Mouse (Mus musculus): Measurements from ENCODE around the gene Pirt.

The Pirt gene

DNA sequence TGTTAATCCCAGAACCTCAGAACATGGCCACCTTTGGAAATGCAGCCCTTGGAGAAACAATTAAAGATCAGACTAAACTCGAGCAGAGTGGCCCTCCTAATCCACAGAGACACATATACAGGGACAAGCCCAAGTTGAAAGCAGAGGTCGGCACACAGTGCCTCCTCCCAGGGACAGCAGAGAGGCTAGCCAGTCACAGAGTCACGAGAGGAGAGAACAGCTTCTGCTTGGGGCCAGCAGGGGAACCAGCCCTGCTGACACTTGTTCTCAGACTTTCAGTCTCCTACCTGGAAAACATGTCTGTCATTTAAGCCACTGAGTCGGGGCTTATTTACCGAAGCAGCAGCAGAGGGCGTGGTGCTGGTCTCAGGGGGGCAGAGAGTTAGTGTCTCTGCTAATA is 34.7 kb downstream of the Pirt start:
- DNase-seq (ENCODE audit: inconsistent ontology term), result no peak

DNA sequence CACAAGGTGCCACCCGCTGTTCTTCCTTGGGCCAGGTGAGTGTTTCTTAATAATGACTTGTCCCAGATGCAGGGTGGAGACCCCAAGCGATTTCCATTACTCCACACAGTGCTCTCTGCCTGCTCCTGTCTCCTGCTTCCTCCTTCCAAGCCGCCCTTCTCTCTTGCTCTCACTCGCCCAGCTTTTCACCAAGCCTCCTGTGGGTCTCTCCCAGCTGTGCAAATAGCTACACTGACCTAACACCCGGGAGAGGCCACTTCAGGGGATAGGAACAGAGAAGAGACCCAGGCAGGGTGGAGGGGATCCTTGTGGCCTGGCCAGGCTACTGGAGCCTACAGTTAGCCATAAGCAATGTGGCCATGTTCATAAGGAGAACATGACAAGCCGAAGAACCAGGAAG is 35.1 kb downstream of the Pirt start:
- no peak for DNase-seq (ENCODE audit: inconsistent ontology term)

- no peak for DNase-seq (ENCODE audit: inconsistent ontology term)
Measured at GRCm38 (mm10) chr11:66956303-66956702, 44.5 kb downstream of the Pirt start, which contains the start of gene Tmem238l. Gene Tmem238l, plus strand, starts transcription at chr11:66956638.

- no peak for DNase-seq (ENCODE audit: inconsistent ontology term)
Measured at GRCm38 (mm10) chr11:66960797-66961196, 49.0 kb downstream of the Pirt start.

DNA sequence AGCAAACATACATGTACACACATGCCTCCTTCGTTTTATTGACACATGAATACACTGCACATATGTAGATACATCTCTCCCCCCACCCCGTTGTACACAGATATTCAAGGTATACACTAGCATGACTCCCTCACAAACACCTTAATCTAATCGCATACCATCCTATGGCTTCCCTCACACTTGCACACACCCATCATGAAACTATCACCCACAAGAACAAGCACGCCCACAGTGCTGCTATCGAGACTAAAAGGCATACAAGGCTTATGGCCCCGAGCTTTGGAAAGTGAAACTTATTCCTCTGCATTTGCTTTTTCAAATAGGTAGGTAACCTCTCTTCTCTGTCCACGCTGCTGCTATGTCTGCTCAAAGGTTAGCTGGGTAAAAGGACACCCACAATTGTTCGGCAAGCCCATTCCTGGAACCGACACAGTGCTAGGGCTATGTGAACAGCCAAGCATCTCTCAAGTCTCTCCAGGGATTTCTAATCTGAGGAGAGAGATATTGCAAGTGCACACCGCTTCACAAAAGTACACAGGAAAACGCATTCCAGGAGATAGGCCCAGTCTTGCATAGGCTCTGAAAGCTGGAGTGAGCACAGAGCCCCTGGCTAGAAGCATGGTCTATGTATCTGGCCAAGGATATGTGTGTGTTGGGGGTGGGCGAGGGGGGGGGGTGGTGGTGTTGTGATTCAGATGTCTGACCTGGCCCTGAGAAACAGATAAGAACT is 49.8 kb downstream of the Pirt start:
- DNase-seq (ENCODE audit: inconsistent ontology term), result no peak

GRCm38 (mm10) chr11:66963462-66963861 is 51.7 kb downstream of the Pirt start:
- no peak for DNase-seq (ENCODE audit: inconsistent ontology term)

- DNase-seq (ENCODE audit: inconsistent ontology term), result no peak
Measured at GRCm38 (mm10) chr11:66966500-66967116, 54.8 kb downstream of the Pirt start.

- DNase-seq (ENCODE audit: inconsistent ontology term), result no peak
Measured at GRCm38 (mm10) chr11:66968575-66968974, 56.8 kb downstream of the Pirt start.

DNA sequence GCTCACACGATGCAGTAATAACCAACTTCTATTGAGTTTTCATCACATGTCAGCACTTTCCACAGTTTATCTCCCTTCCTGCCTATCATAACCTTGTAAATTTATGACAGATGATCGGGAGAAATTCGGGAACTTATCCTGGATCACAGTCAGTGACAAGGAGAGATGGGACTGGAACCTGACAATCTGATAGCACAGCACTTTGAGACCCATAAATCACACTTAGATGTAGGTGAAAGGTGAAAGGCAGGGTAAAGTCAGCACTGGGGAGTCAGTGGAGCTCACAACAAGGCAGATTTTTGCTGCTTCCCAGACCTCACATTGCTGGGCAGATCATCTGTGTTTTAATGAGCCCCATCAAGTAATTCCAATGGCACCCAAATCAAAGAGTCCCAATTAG is 61.7 kb downstream of the Pirt start:
- no peak for DNase-seq (ENCODE audit: inconsistent ontology term)

- no peak for DNase-seq (ENCODE audit: inconsistent ontology term)
Measured at GRCm38 (mm10) chr11:66975606-66976330, 64.0 kb downstream of the Pirt start.

All from Muller cell, postnatal 12 days (primary cell).